Mouse (Mus musculus) midbrain, embryonic 11.5 days (tissue): Measurements from ENCODE around the gene Zfp60. TPM values are rescaled to one million over a fixed set of nuclear protein-coding genes. Genes with fewer than 3 reads are reported as not detected.
"Not testable (repeated sequence)": the region's sequence is repeated elsewhere in the genome, so short reads cannot be mapped to it uniquely, and the experiment has no call there.

Experiments
- ATAC-seq: fragments of 200-750 bp; cut with Nextera tagmentation; 2 replicates; pipeline ENCODE4 v1.8.0; 2017; ENCODE audit warnings: moderate TSS enrichment, moderate library complexity; ENCODE audit not compliant: low FRiP score
- DNase-seq: peaks from one replicate; pipeline ENCODE4 v3.0.0; 2015; ENCODE audit warnings: low spot score; ENCODE audit errors: missing footprints
- H3K27ac ChIP-seq: fragments of 300-500 bp; sonication (generic); 2 replicates; pipeline ENCODE4 v1.5.1; 2014; ENCODE audit warnings: low read depth, low read length
- H3K27me3 ChIP-seq: fragments of 300-500 bp; sonication (generic); 2 replicates; pipeline ENCODE4 v1.6.1; 2014; ENCODE audit warnings: mild to moderate bottlenecking, low read length, moderate library complexity, mixed read lengths; ENCODE audit not compliant: control insufficient read depth, insufficient read depth
- H3K36me3 ChIP-seq: fragments of 300-500 bp; sonication (generic); 2 replicates; pipeline ENCODE4 v1.6.1; 2014; ENCODE audit warnings: mild to moderate bottlenecking, low read length, moderate library complexity, mixed read lengths; ENCODE audit not compliant: control insufficient read depth, insufficient read depth
- H3K4me1 ChIP-seq: fragments of 300-500 bp; sonication (generic); 2 replicates; pipeline ENCODE4 v1.6.1; 2014; ENCODE audit warnings: low read length; ENCODE audit not compliant: control insufficient read depth, insufficient read depth
- H3K4me2 ChIP-seq: fragments of 300-500 bp; sonication (generic); 2 replicates; pipeline ENCODE4 v1.6.1; 2014; ENCODE audit warnings: mild to moderate bottlenecking, moderate library complexity
- H3K4me3 ChIP-seq: fragments of 300-500 bp; sonication (generic); 2 replicates; pipeline ENCODE4 v1.5.1; 2014; ENCODE audit warnings: low read depth, low read length
- H3K9ac ChIP-seq: fragments of 300-500 bp; sonication (generic); 2 replicates; pipeline ENCODE4 v1.6.1; 2014; ENCODE audit warnings: low read length
- H3K9me3 ChIP-seq: fragments of 300-500 bp; sonication (generic); 2 replicates; pipeline ENCODE4 v1.6.1; 2016; ENCODE audit warnings: low read length; ENCODE audit not compliant: control insufficient read depth
- WGBS: fragments of 180-500 bp; shearing (Covaris S2); extraction: QIAGEN DNeasy Blood & Tissue Kit; methylation state at CpG from one replicate; pipeline ENCODE4 v1.1.7; 2014; 5-methylcytosine and 5-hydroxymethylcytosine counted together
- polyA plus RNA-seq: library from polyadenylated mRNA; unstranded; fragments of >200 nt; fragmentation: Nextera tagmentation; extraction: Ambion mirVana; gene quantifications from 2 replicates; pipeline ENCODE4 v1.2.1, GENCODE M21; 2014

Zfp60 gene
- polyA plus RNA-seq, 1 experiment from 2014 or later, result 83.0 TPM

- no peak overlapping the region for H3K4me2 ChIP-seq
- peak; percentile 77 for ATAC-seq
- H3K27ac ChIP-seq, result peak overlapping the region; percentile 78
Observed at GRCm38 (mm10) chr7:27756351-27757047, 25.3 kb downstream of the Zfp60 start.

GRCm38 (mm10) chr7:27757048-27757375 lies 25.8 kb downstream of the Zfp60 start:
- WGBS, result 10% methylated on average over 3 of the region's 3 CpGs
- Histone ChIP-seq H3K4me2 (no peak overlapping the region), H3K27me3 (no peaks in the 10 kb centered on the region), H3K4me1 (peaks cover 10% of the 10 kb centered on the region), H3K4me3 (no peak overlapping the region), H3K27ac (peak overlapping the region; percentile 78), H3K9me3 (no peaks in the 10 kb centered on the region), H3K36me3 (no peaks in the 10 kb centered on the region), H3K9ac (peak overlapping the region; percentile 29; the same call in 1 of the 2 replicates)
- no peak for DNase-seq
- ATAC-seq, result peak; percentile 73

More at GRCm38 (mm10) chr7:27756351-27757047, 25.3 kb downstream of the Zfp60 start:
- peak overlapping the region; percentile 29; the same call in 1 of the 2 replicates for H3K9ac ChIP-seq
- peak; percentile 95 for DNase-seq
- WGBS, result 18% methylated on average over 5 of the region's 5 CpGs
- H3K27me3 ChIP-seq, result no peaks in the 10 kb centered on the region
- peaks cover 10% of the 10 kb centered on the region for H3K4me1 ChIP-seq
- H3K36me3 ChIP-seq, result no peaks in the 10 kb centered on the region; the same call in 1 of the 2 replicates
- H3K9me3 ChIP-seq, result no peaks in the 10 kb centered on the region
- H3K4me3 ChIP-seq, result no peak overlapping the region

DNA sequence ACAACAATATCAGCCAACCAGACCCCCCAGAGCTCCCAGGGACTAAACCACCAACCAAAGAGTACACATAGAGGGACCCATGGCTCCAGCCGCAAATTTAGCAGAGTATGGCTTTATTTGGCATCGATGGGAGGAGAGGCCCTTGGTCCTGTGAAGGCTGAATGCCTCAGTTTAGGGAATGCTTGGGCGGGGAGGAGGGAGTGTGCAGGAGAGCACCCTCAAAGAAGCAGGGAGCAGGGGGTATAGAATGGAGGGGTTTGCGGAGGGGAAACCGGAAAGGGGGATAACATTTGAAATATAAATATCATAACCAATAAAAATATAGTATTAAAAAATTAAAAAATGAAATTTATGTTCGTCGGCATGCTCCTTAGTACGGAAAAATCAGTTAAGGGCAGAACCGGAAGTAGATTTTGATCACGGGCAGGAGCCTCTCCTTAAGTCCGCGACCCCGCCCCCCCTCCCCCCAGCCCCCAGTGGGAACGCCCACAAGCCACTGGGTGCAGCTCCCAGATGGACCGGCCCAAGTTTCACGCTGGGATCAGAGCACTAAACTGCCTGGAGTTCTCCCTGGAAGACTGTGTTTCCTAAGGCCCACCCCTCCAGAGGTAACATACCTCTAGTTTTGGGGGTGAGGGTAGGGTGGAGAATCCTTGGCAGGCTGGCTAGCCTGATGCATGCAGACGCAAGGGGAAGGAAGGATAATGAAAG lies 34.1 kb downstream of the Zfp60 start:
- Histone ChIP-seq H3K27ac (no peak overlapping the region), H3K4me1 (no peaks in the 10 kb centered on the region; the same call in 1 of the 2 replicates), H3K36me3 (no peaks in the 10 kb centered on the region), H3K27me3 (no peaks in the 10 kb centered on the region), H3K9ac (peak overlapping the region; percentile 43; the same call in 1 of the 2 replicates), H3K9me3 (no peaks in the 10 kb centered on the region), H3K4me3 (peak overlapping the region; percentile 18; the same call in 1 of the 2 replicates), H3K4me2 (peak overlapping the region; percentile 44)
- WGBS, result 12% methylated on average over 17 of the region's 17 CpGs
- ATAC-seq (0 out of 2 replicates have a peak, but pooled peaks have one; percentile 27), DNase-seq (no peak)

- DNase-seq (no peak), ATAC-seq (no peak)
- Histone ChIP-seq H3K4me1 (no peaks in the 10 kb centered on the region), H3K27ac (no peak overlapping the region), H3K9ac (no peak overlapping the region), H3K4me2 (no peak overlapping the region), H3K36me3 (no peaks in the 10 kb centered on the region), H3K27me3 (no peaks in the 10 kb centered on the region), H3K4me3 (no peak overlapping the region), H3K9me3 (peaks cover 12% of the 10 kb centered on the region)
- 89% methylated on average over 5 of the region's 5 CpGs for WGBS
Observed at GRCm38 (mm10) chr7:27789306-27789705, 58.1 kb downstream of the Zfp60 start.

GRCm38 (mm10) chr7:27793865-27794264 lies 62.7 kb downstream of the Zfp60 start:
- H3K9me3 ChIP-seq, H3K4me3 ChIP-seq, DNase-seq, ATAC-seq, H3K27ac ChIP-seq, H3K9ac ChIP-seq, H3K4me1 ChIP-seq, H3K4me2 ChIP-seq, H3K36me3 ChIP-seq, H3K27me3 ChIP-seq: not testable (repeated sequence)
- 78% methylated on average over 3 of the region's 3 CpGs for WGBS

DNA sequence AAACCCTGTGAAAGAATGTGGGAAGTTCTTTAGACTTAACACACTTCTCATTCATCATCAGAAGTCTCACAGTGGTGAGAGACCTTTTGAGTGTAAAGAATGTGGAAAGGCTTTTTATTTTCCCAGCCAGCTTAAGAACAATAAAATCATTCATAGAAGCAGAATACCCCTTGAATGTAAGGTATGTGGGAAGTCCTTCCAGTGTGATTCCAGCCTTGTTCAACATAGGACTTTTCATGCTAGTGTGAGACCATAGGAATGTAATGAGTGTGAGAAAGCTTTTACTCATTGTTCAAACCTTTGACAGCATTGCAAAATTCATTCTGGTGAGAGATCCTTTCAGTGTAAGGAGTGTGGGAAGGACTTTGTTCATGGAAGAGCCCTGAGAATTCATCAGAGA lies 63.4 kb downstream of the Zfp60 start:
- no peak overlapping the region for H3K4me2 ChIP-seq
- no peaks in the 10 kb centered on the region; the same call in 1 of the 2 replicates for H3K9me3 ChIP-seq
- no peaks in the 10 kb centered on the region for H3K27me3 ChIP-seq
- H3K4me3 ChIP-seq, result no peak overlapping the region
- DNase-seq (no peak), ATAC-seq (no peak)
- no peaks in the 10 kb centered on the region for H3K36me3 ChIP-seq
- H3K9ac ChIP-seq, result no peak overlapping the region
- H3K27ac ChIP-seq, result no peak overlapping the region
- peaks cover 11% of the 10 kb centered on the region for H3K4me1 ChIP-seq

- no peak overlapping the region for H3K9ac ChIP-seq
- WGBS, result 18% methylated on average over 7 of the region's 8 CpGs
- H3K36me3 ChIP-seq, result no peaks in the 10 kb centered on the region
- peak; percentile 93 for ATAC-seq
- H3K4me1 ChIP-seq, result peaks cover 13% of the 10 kb centered on the region
- H3K27ac ChIP-seq, result peak overlapping the region; percentile 49
- H3K4me3 ChIP-seq, result no peak overlapping the region
- no peaks in the 10 kb centered on the region for H3K27me3 ChIP-seq
- peak overlapping the region; percentile 21; the same call in 1 of the 2 replicates for H3K4me2 ChIP-seq
- no peaks in the 10 kb centered on the region; the same call in 1 of the 2 replicates for H3K9me3 ChIP-seq
- DNase-seq, result peak; percentile 93
Observed at GRCm38 (mm10) chr7:27797906-27798811, 67.0 kb downstream of the Zfp60 start.

DNA sequence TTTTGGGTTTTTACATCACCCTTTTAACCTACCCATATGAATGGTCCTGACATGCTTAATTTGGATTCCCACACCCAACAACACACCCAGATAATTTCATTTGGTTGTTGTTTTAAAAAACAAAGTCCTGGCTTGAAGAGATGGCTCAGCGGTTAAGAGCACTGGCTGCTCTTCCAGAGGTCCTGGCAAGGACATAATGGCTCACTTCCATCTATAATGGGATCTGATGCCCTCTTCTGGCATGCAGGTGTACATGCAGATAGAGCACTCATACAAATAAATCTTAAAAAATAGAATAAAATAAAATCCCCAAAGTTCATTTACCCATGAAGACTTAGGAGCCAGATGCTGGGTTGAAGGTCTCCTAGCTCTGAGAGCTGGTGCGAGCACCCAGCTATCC lies 69.9 kb downstream of the Zfp60 start:
- Histone ChIP-seq H3K4me2 (no peak overlapping the region), H3K36me3 (no peaks in the 10 kb centered on the region), H3K9me3 (no peaks in the 10 kb centered on the region; the same call in 1 of the 2 replicates), H3K9ac (no peak overlapping the region), H3K27ac (no peak overlapping the region), H3K27me3 (no peaks in the 10 kb centered on the region), H3K4me3 (no peak overlapping the region), H3K4me1 (peaks cover 15% of the 10 kb centered on the region)
- WGBS, result 59% methylated on average over 2 of the region's 2 CpGs
- no peak for ATAC-seq
- DNase-seq, result no peak
